8 mouse cellular contexts compared by ENCODE assay signal in the genomic region with DNA sequence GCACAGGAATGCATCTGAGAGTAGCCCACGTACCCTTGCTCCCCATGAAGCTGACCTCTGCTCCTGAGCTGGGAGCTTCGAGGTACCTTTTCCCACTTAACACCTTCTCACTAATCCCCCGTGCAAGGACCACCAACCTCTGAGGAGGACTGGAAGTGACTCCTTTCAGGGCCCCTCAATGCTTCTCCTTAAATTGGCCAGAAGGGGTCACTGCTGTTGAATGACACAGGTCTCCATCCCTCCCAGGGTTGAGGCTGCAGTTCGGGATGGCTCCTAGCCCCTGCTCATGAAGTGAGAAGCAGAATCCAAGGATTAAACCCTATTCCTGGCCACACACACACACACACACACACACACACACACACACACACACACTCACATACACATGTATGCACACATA.
DNase-seq lines count a peak whose midpoint lies in the region; ATAC-seq and TF ChIP-seq lines count a peak whose summit lies in the region.
"Had no signal": no experiment of that assay in that cellular context is flagged by ENCODE, and none has a peak within 500 bp of the region (broad histone marks: within the 10 kb centered on the region; RNA-seq: fewer than 3 reads in every experiment).

No protein-coding gene starts in this region.

- no peaks in the 10 kb centered on the region for H3K9me3 ChIP-seq in intestine, postnatal 0 days (ENCODE audit: control insufficient read depth)
- H3K9me3 ChIP-seq in intestine, embryonic 15.5 days, result no peaks in the 10 kb centered on the region
- H3K9me3 ChIP-seq in E14TG2a.4 (ENCODE audit: low read length), result no peaks in the 10 kb centered on the region
- no peaks in the 10 kb centered on the region for H3K9me3 ChIP-seq in limb, embryonic 10.5 days (replicated peaks)

- no peaks in the 10 kb centered on the region for H3K27me3 ChIP-seq in intestine, postnatal 0 days (replicated peaks; ENCODE audit: control insufficient read depth, insufficient read depth, low read length)
- H3K27me3 ChIP-seq in intestine, embryonic 15.5 days (replicated peaks), result no peaks in the 10 kb centered on the region
- no peaks in the 10 kb centered on the region for H3K27me3 ChIP-seq in E14TG2a.4 (ENCODE audit: insufficient read depth, low read length)
- no peaks in the 10 kb centered on the region for H3K27me3 ChIP-seq in limb, embryonic 10.5 days (ENCODE audit: low read depth, poor library complexity, severe bottlenecking)

- 45% methylated on average over 4 of the region's 4 CpGs for WGBS in intestine, postnatal 0 days
- WGBS in intestine, embryonic 15.5 days, result 29% methylated on average over 4 of the region's 4 CpGs
- WGBS in limb, embryonic 10.5 days, result 17% methylated on average over 4 of the region's 4 CpGs

- H3K36me3 ChIP-seq in intestine, postnatal 0 days (ENCODE audit: control insufficient read depth, insufficient read depth), result no peaks in the 10 kb centered on the region
- H3K36me3 ChIP-seq in intestine, embryonic 15.5 days, result no peaks in the 10 kb centered on the region
- no peaks in the 10 kb centered on the region for H3K36me3 ChIP-seq in E14TG2a.4 (ENCODE audit: insufficient read depth, low read length)
- peaks cover 5% of the 10 kb centered on the region; the same call in 1 of the 2 replicates for H3K36me3 ChIP-seq in limb, embryonic 10.5 days

- no peak overlapping the region for H3K9ac ChIP-seq in intestine, postnatal 0 days (ENCODE audit: low read depth, low read length)
- H3K9ac ChIP-seq in intestine, embryonic 15.5 days, result no peak overlapping the region

- no peak for ATAC-seq in intestine, postnatal 0 days
- no peak for ATAC-seq in intestine, embryonic 15.5 days

- no peaks in the 10 kb centered on the region for H3K4me1 ChIP-seq in intestine, postnatal 0 days (replicated peaks; ENCODE audit: control insufficient read depth, insufficient read depth, low read length)
- no peaks in the 10 kb centered on the region for H3K4me1 ChIP-seq in intestine, embryonic 15.5 days (replicated peaks)
- no peaks in the 10 kb centered on the region for H3K4me1 ChIP-seq in E14TG2a.4 (replicated peaks; ENCODE audit: low read depth, low read length)
- peaks cover 33% of the 10 kb centered on the region for H3K4me1 ChIP-seq in limb, embryonic 10.5 days

- TF ChIP-seq CTCF in intestine, postnatal 0 days (IDR thresholded peaks at IDR 0.05; ENCODE audit: low read depth), result peak; percentile 57
- 0 out of 2 replicates have a peak, but pooled peaks have one; percentile 21 for TF ChIP-seq CTCF in E14TG2a.4 (conservative IDR thresholded peaks at IDR 0.05; ENCODE audit: low read length)

- no peak overlapping the region for H3K27ac ChIP-seq in intestine, postnatal 0 days (ENCODE audit: low read depth, low read length)
- H3K27ac ChIP-seq in intestine, embryonic 15.5 days, result no peak overlapping the region
- no peak overlapping the region for H3K27ac ChIP-seq in limb, embryonic 10.5 days

- no peak overlapping the region for H3K4me2 ChIP-seq in intestine, postnatal 0 days (replicated peaks; ENCODE audit: low read depth)
- H3K4me2 ChIP-seq in intestine, embryonic 15.5 days (replicated peaks), result no peak overlapping the region

- DNase-seq in 3T3-L1 (ENCODE audit: low read depth, low spot score), result peak; percentile 14
- peak; percentile 39 for DNase-seq in limb, embryonic 10.5 days (ENCODE audit: low spot score)
- DNase-seq in right cerebral cortex, postnatal 4 days, result no peak
- DNase-seq in layer of hippocampus, adult 8-10 months (ENCODE audit: low spot score in 2 of 2), result no peak
- DNase-seq: thymus, postnatal 25 days had no signal

- no peak overlapping the region for H3K4me3 ChIP-seq in intestine, postnatal 0 days (ENCODE audit: low read depth, low read length)
- H3K4me3 ChIP-seq in intestine, embryonic 15.5 days (replicated peaks), result no peak overlapping the region
- H3K4me3 ChIP-seq in E14TG2a.4 (replicated peaks; ENCODE audit: low read length), result no peak overlapping the region
- H3K4me3 ChIP-seq in limb, embryonic 10.5 days, result no peak overlapping the region

Comparison
In these comparisons a context has a peak if more than half of its experiments do, and no peak if none do; other contexts are left out.
1. DNase-seq: peak in 3T3-L1 (single experiment) and limb, embryonic 10.5 days (single experiment); none in right cerebral cortex, postnatal 4 days (single experiment) and layer of hippocampus, adult 8-10 months (0 of 2).